Mouse (Mus musculus) forebrain, embryonic 14.5 days (tissue): ENCODE measurements around the gene Ubox5. TPM values are rescaled to one million over a fixed set of nuclear protein-coding genes. Genes with fewer than 3 reads are reported as not detected.
"Not testable (repeated sequence)": the region's sequence is repeated elsewhere in the genome, so short reads cannot be mapped to it uniquely, and the experiment has no call there.

Source experiments
- ATAC-seq: fragments of 200-750 bp; cut with Nextera tagmentation; 2 replicates; pipeline ENCODE4 v1.8.0; 2017; ENCODE audit warnings: mild to moderate bottlenecking, moderate library complexity
- DNase-seq: peaks from one replicate; pipeline ENCODE4 v3.0.0-alpha.2; 2015; ENCODE audit warnings: low spot score
- H3K27ac ChIP-seq: fragments of 300-500 bp; sonication (generic); 2 replicates; pipeline ENCODE4 v1.5.1; 2014; ENCODE audit warnings: low read depth, mild to moderate bottlenecking, control low read depth, low read length, moderate library complexity
- H3K27me3 ChIP-seq: fragments of 300-500 bp; sonication (generic); replicated peaks from 2 replicates; pipeline ENCODE4 v1.6.1; 2014; ENCODE audit warnings: low read length, control low read depth, mixed read lengths; ENCODE audit not compliant: control insufficient read depth, insufficient read depth
- H3K36me3 ChIP-seq: fragments of 300-500 bp; sonication (generic); 2 replicates; pipeline ENCODE4 v1.6.1; 2014; ENCODE audit warnings: low read length, control low read depth; ENCODE audit not compliant: control insufficient read depth, insufficient read depth
- H3K4me1 ChIP-seq: fragments of 300-500 bp; sonication (generic); 2 replicates; pipeline ENCODE4 v1.6.1; 2014; ENCODE audit warnings: antibody characterized with exemption, low read length, control low read depth; ENCODE audit not compliant: control insufficient read depth, insufficient read depth
- H3K4me2 ChIP-seq: fragments of 300-500 bp; sonication (generic); 2 replicates; pipeline ENCODE4 v1.6.1; 2014; ENCODE audit warnings: mild to moderate bottlenecking, control low read depth, low read length
- H3K4me3 ChIP-seq: fragments of 300-500 bp; sonication (generic); 2 replicates; pipeline ENCODE4 v1.5.1; 2014; ENCODE audit warnings: low read depth, low read length, control low read depth
- H3K9ac ChIP-seq: fragments of 300-500 bp; sonication (generic); 2 replicates; pipeline ENCODE4 v1.6.1; 2014; ENCODE audit warnings: mild to moderate bottlenecking, low read length, control low read depth, moderate library complexity
- H3K9me3 ChIP-seq: fragments of 300-500 bp; sonication (generic); replicated peaks from 2 replicates; pipeline ENCODE4 v1.6.1; 2016; ENCODE audit warnings: low read length, control low read depth, mixed read lengths; ENCODE audit not compliant: control insufficient read depth
- WGBS: fragments of 180-500 bp; shearing (Covaris S2); extraction: QIAGEN DNeasy Blood & Tissue Kit; methylation state at CpG from one replicate; pipeline ENCODE4 v1.1.7; 2014; 5-methylcytosine and 5-hydroxymethylcytosine counted together
- polyA plus RNA-seq: library from polyadenylated mRNA; unstranded; fragments of >200 nt; fragmentation: Nextera tagmentation; extraction: Ambion mirVana; gene quantifications from 2 replicates; pipeline ENCODE4 v1.2.1, GENCODE M21; 2014

Ubox5 gene
- polyA plus RNA-seq, 1 experiment from 2014 or later = 14.9 TPM

DNA sequence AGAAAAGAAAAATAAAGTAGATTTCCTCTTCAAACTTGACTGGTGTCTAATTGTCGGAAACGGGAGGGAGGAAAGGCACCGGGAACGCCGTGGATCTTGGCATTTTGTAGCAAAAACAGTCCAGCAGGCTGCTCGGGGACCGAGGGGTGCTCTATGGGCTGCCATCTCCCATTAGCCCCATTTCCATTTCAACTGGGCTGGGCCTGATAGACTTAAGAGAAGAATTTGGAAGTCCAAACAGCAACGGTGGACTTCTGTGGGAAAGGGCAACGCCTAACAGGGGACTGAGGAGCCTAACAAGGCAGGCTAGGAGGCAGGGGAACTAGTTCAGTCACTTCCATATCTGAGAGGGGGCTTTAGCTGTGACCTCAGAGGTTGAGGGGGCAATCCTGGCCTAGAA lies 52.8 kb downstream of the Ubox5 start:
- DNase-seq (no peak), ATAC-seq (no peak)
- no peak overlapping the region; the same call in 1 of the 2 replicates for H3K4me3 ChIP-seq
- H3K27me3 ChIP-seq = peaks cover 67% of the 10 kb centered on the region
- 2% methylated on average over 9 of the region's 9 CpGs for WGBS
- H3K4me1 ChIP-seq = no peaks in the 10 kb centered on the region
- no peak overlapping the region for H3K27ac ChIP-seq
- no peak overlapping the region; the same call in 1 of the 2 replicates for H3K9ac ChIP-seq
- no peaks in the 10 kb centered on the region for H3K36me3 ChIP-seq
- no peaks in the 10 kb centered on the region for H3K9me3 ChIP-seq
- H3K4me2 ChIP-seq = peak overlapping the region; percentile 40; the same call in 1 of the 2 replicates

DNA sequence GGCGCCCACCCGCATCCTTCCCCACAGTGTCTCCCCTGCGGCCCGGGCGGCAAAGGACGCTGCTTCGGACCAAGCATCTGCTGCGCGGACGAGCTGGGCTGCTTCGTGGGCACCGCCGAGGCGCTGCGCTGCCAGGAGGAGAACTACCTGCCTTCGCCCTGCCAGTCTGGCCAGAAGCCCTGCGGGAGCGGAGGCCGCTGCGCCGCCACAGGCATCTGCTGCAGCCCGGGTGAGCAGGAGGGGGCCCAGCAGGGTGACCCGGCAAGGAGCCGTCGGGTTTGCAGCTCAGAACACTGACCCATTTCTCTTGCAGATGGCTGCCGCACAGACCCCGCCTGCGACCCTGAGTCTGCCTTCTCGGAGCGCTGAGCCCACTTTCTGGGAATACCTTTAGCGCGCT lies 53.3 kb downstream of the Ubox5 start:
- H3K9me3 ChIP-seq, H3K36me3 ChIP-seq, H3K4me1 ChIP-seq, H3K27ac ChIP-seq, ATAC-seq, DNase-seq: not testable (repeated sequence)
- H3K4me2 ChIP-seq = peak overlapping the region; percentile 40
- H3K4me3 ChIP-seq = peak overlapping the region; percentile 14
- 2% methylated on average over 21 of the region's 32 CpGs for WGBS
- H3K9ac ChIP-seq = peak overlapping the region; percentile 35
- peaks cover 63% of the 10 kb centered on the region for H3K27me3 ChIP-seq

DNA sequence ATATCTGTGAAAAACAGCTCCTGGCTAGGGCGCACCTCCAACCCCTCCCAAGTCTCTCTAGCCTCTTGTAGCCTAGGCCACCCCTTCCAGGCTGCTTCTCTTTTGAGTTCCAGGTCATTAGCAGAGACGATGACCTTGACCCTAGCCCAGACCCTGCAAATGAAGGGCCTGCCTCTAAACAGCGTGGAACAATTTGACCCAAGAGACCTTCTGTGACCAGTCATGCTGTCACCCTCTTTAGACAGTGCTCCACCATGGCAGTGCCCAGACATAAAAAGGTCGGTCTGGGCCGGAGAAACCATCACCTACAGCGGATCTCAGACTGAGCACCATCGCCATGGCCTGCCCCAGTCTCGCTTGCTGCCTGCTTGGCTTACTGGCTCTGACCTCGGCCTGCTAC lies 54.0 kb downstream of the Ubox5 start, which contains the start of gene Oxt:
Oxt (plus strand) TSS at position 301 of the 400 bp plus-strand sequence.
- H3K4me2 ChIP-seq = peak within 1 kb of the TSS; percentile 40
- H3K27me3 ChIP-seq = peaks cover 56% of the 10 kb centered on the region
- H3K4me1 ChIP-seq = no peaks in the 10 kb centered on the region
- no peak within 1 kb of the TSS for H3K27ac ChIP-seq
- no peak for ATAC-seq
- DNase-seq = no peak
- peak within 1 kb of the TSS; percentile 35 for H3K9ac ChIP-seq
- no peaks in the 10 kb centered on the region for H3K9me3 ChIP-seq
- WGBS = 47% methylated on average over 9 of the region's 9 CpGs
- H3K36me3 ChIP-seq = no peaks in the 10 kb centered on the region
- peak within 1 kb of the TSS; percentile 14 for H3K4me3 ChIP-seq

DNA sequence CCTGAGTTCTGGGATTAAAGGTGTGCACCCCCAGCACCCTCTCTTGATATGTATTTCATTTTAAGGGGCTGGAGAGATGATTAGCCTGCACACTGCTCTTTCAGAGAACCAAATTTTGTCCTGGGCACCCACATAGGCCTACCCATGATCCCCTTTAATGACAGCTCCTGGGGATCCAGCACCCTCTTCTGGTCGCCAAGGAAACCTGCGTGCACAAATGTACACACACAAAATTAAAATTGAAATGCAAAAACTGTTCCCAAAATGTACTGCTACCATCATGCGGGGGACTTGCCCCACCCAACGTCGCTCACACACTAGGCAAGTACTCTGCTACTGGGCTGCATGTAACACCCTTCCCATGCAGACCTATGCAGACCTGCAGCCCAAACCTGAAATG lies 54.9 kb downstream of the Ubox5 start:
- ATAC-seq (no peak), DNase-seq (no peak)
- Histone ChIP-seq H3K36me3 (no peaks in the 10 kb centered on the region), H3K4me1 (no peaks in the 10 kb centered on the region), H3K9me3 (no peaks in the 10 kb centered on the region), H3K27me3 (peaks cover 47% of the 10 kb centered on the region), H3K4me2 (no peak overlapping the region), H3K27ac (no peak overlapping the region), H3K9ac (no peak overlapping the region), H3K4me3 (no peak overlapping the region)
- WGBS = 85% methylated on average over 5 of the region's 5 CpGs

DNA sequence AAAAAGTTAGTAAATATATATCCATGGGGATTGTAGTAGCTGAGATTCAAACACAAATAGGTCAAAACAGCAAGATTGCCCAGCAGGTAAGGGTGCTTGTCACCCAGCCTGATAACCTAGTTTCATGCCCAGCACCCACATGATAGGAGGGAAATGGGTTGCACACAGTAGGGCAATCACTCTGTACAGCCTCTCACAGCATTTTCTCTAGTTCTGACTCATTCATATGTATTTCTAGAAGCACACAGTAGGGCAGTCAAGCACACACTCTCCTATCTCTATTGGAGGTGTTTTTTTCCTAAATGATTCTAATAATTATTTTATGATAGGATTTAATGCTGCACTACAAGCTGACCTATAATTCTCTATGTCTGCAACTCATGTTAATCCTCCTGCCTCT lies 59.9 kb downstream of the Ubox5 start:
- H3K4me2 ChIP-seq = no peak overlapping the region
- no peak overlapping the region for H3K27ac ChIP-seq
- no peak overlapping the region for H3K4me3 ChIP-seq
- peaks cover 1% of the 10 kb centered on the region; the same call in 1 of the 2 replicates for H3K27me3 ChIP-seq
- ATAC-seq (no peak), DNase-seq (no peak)
- no peaks in the 10 kb centered on the region; the same call in 1 of the 2 replicates for H3K4me1 ChIP-seq
- peaks cover 22% of the 10 kb centered on the region for H3K36me3 ChIP-seq
- H3K9ac ChIP-seq = no peak overlapping the region
- H3K9me3 ChIP-seq = no peaks in the 10 kb centered on the region

DNA sequence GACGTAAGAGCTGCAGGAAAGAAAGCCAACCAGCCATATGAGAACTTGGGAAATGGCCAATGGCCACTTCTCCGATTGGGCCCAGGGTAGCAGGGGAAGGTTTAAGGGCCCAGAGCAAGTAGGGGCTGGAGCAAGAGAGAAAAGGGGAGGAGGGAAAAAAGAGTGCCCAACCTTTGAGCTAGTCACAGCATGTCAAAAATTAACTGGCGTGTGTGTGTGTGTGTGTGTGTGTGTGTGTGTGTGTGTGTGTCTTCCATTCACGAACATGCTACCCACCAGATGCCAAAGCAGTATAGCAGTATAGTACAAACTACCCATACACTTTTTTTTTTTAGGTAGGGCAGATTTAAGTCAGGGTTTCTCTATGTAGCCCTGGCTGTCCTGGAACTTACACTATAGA lies 60.9 kb downstream of the Ubox5 start:
- no peaks in the 10 kb centered on the region for H3K27me3 ChIP-seq
- H3K4me2 ChIP-seq = no peak overlapping the region
- peaks cover 7% of the 10 kb centered on the region for H3K4me1 ChIP-seq
- no peak for ATAC-seq
- H3K4me3 ChIP-seq = no peak overlapping the region
- peaks cover 22% of the 10 kb centered on the region for H3K36me3 ChIP-seq
- no peak for DNase-seq
- H3K9me3 ChIP-seq = no peaks in the 10 kb centered on the region
- no peak overlapping the region for H3K27ac ChIP-seq
- 71% methylated on average over 4 of the region's 4 CpGs for WGBS
- no peak overlapping the region for H3K9ac ChIP-seq

DNA sequence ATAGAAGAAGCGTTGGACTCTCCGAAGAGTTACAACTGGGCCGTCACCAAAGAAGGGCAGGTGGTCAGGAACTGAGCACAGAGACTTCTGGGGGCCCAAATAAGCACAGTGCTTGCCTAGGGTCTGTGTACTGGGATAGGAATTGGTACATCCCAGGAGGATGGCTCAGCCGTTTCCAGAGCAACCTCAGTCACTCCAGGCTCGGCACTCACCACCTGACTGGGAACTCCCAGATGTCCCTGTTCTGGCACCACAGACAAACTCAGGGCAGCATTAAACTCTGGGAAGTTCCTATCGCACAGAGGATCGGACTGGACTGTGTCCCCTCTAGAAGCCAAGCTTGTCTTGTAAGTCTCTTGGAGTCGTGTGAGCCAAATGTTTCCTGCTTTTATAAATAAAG lies 64.9 kb downstream of the Ubox5 start:
- H3K4me1 ChIP-seq = peaks cover 11% of the 10 kb centered on the region
- peaks cover 22% of the 10 kb centered on the region for H3K36me3 ChIP-seq
- no peak overlapping the region for H3K27ac ChIP-seq
- DNase-seq (no peak), ATAC-seq (no peak)
- peak overlapping the region; percentile 83; the same call in 1 of the 2 replicates for H3K4me2 ChIP-seq
- H3K27me3 ChIP-seq = no peaks in the 10 kb centered on the region
- H3K9me3 ChIP-seq = no peaks in the 10 kb centered on the region
- no peak overlapping the region for H3K9ac ChIP-seq
- no peak overlapping the region for H3K4me3 ChIP-seq
- WGBS = 88% methylated on average over 8 of the region's 8 CpGs

DNA sequence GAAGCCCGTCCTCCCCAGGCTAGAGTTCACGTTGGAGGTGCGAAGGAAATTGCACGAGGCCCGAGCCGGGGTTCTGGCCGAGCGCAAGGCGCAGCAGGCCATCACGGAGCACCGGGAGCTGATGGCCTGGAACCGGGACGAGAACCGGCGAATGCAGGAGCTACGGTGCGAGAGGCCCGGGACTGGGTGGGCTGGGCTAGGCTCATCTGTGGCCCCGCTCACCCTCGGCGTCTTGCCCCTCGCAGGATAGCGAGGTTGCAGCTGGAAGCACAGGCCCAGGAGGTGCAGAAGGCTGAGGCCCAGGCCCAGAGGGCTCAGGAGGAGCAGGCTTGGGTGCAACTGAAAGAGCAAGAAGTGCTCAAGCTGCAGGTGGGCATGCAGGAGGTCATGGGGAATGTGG lies 65.8 kb downstream of the Ubox5 start:
- Histone ChIP-seq H3K9me3 (no peaks in the 10 kb centered on the region), H3K4me2 (peak overlapping the region; percentile 83), H3K36me3 (peaks cover 22% of the 10 kb centered on the region), H3K27me3 (no peaks in the 10 kb centered on the region), H3K9ac (peak overlapping the region; percentile 90), H3K4me3 (peak overlapping the region; percentile 91), H3K4me1 (peaks cover 11% of the 10 kb centered on the region), H3K27ac (no peak overlapping the region; the same call in 1 of the 2 replicates)
- DNase-seq (no peak), ATAC-seq (peak; percentile 24)
- WGBS = under 1% methylated on average over 23 of the region's 23 CpGs

DNA sequence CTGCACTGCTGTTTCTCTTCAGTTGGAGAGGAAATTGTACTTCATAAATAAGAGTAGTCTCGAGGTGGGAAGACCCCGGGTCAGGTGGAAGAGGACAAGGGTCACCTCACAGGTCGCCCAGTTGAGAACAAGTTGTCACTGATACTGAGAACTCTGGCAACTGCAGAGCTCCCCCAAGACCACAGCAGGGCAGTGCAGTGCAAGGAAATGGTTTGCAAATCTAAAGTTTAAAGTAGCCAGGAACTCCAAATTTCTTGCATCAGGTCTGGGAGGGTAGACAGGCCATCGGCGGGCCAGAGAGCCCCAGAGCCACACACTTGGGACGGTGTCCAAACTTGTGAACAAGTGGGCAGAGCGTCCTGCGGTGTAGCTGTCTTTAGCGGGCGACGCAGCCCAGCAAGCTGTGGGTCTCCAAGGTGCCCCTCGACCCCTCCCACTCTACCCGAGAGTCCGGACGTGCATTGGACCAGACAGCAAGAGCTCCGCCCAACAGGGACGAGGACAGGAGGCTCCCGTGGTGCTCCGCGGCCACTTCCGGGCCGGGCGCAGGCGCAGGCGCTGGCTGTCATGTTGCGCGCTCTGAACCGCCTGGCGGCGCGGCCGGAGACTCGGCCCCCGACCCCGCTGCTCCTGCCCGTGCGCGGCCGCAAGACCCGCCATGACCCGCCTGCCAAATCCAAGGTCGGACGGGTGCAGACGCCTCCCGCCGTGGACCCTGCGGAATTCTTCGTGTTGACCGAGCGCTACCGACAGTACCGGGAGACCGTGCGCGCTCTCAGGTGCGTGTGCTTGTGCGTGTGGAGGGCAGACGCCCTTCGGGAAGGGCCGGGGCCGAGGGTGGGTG lies 66.4 kb downstream of the Ubox5 start, which contains the start of gene Mrps26:
Mrps26 (plus strand) TSS at position 531 of the 844 bp plus-strand sequence.
- under 1% methylated on average over 61 of the region's 61 CpGs for WGBS

More for the DNA sequence above, 66.4 kb downstream of the Ubox5 start, which contains the start of gene Mrps26:
- Histone ChIP-seq H3K9me3 (no peaks in the 10 kb centered on the region), H3K4me1 (peaks cover 11% of the 10 kb centered on the region), H3K4me3 (peak within 1 kb of the TSS; percentile 91), H3K27me3 (no peaks in the 10 kb centered on the region), H3K4me2 (peak within 1 kb of the TSS; percentile 83), H3K36me3 (peaks cover 24% of the 10 kb centered on the region), H3K27ac (no peak within 1 kb of the TSS; the same call in 1 of the 2 replicates), H3K9ac (peak within 1 kb of the TSS; percentile 90)
- DNase-seq (peak; percentile 97), ATAC-seq (peak; percentile 100)
